Mouse (Mus musculus): ENCODE results near the gene Kmt2d. TPM values are rescaled to one million over a fixed set of nuclear protein-coding genes. Genes with fewer than 3 reads are reported as not detected.

The Kmt2d gene
- total RNA-seq, 2 experiments from 2014 or later: 89.3 to 106 TPM

DNA sequence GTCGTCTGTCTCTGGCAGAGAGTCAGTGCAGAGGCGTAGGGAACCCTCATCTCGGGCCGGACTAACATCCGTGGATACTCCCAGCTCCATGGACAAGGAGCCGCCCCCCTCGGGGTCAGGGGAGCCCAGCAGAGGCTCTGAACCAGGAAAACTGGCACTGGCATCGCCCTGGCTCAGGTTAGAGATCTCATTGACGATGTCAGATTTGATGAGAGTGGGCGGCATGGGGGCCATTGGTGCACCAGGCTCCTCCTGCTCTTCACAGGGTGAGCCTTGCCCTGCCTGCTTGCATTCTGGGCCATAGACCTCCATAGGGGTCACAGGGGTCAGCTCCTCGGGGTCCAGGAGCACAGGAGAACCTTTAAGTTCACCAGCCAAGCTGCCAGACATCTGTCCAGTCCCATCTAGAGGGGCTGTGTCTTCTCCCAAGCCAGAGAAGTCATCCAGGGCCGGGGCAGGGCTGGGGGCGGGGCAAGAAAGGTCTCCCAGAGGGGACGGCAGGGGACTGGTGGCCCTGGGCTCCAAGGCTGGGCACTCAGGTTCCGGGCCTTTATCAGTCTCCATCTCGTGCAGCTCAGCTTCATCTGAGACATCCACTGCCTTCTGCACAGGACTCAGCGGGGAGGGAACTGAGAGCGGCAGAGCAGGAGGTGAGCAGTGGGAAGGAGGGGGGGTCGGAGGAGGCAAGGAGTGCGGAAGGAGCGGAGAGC, 9.1 kb downstream of the Kmt2d start:
- DNase-seq (ENCODE audit: low spot score in 2 of 2): no peak
- Histone ChIP-seq H3K27ac (no peak overlapping the region), H3K4me3 (no peak overlapping the region)
- TF ChIP-seq CTCF (conservative IDR thresholded peaks at IDR 0.05): no peak

DNA sequence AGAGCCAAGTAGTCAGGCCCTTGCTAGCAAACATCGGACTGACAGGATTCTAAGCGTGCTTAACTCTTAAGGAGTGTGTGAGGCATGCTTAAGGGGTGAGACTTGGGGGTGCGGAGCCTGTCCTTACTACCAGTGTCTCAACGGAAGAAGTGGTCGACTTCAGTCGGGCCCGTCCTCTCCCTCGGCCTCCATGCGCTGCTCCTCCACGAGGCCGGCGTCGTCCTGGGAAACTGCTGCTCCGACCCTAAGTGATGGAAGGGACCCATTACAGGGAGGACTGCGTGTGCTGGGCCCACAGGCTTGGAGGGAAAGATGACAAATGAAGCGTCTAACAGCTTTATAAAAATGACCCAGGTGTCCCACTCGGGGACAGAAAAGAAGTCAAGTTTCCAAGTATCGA, 10.1 kb downstream of the Kmt2d start:
- Histone ChIP-seq H3K27ac (no peak overlapping the region), H3K4me3 (no peak overlapping the region)
- DNase-seq (ENCODE audit: low spot score in 2 of 2): no peak
- no peak for TF ChIP-seq CTCF (conservative IDR thresholded peaks at IDR 0.05)

DNA sequence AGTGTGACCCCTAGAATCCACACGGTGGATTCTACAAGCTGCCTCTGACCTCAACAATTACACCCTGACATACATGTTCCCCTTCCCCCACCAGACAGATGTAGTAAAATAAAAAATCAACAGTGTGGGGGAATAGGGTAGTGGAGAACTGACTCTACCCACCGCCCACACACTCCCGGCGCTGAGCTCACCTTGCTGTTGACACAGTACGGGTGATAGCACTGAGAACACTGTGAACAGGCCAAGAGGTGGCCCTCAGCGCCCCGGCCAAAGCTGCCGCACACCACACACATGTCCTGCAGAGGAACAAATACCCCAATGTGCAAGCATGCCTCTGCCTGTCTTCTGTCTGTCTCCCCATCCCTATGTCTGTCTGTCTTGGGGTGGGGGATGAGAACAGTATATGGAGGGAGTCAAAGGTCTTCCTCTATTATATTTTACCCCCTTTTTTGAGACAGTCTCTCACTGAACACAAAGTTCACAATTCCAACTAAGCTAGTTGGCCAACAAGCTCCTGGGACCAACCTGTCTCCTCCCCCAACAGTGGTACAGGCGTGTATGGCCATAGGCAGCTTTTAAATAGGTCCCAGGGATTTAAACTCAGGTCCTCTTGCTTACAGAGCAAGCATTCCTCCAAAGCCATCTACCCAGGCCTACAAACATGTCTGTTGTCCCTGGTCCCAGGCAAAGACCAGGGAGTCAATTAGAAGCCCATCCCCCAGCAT, 11.5 kb downstream of the Kmt2d start:
- H3K4me3 ChIP-seq: no peak overlapping the region
- no peak for DNase-seq (ENCODE audit: low spot score in 2 of 2)
- H3K27ac ChIP-seq: no peak overlapping the region
- TF ChIP-seq CTCF (conservative IDR thresholded peaks at IDR 0.05): no peak

DNA sequence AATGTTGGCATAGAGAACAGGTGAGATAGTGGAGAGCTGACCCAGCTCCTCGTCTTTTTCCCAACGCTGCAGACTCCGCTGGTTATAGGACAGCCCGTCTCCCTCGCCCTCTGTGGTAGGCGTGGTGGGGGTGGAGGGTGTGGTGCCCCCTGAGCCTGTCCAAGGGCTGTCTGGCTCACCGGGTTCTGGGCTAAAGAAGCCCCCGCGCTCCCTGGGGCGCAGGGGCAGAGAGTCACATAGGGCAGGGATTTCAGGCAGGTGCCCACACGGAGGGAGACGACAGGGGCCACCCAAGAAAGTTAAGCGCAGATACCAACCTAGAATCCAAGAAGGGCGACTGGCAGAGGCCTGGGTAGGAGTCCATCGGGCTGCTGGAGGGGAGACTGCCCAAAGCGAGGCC, 16.8 kb downstream of the Kmt2d start:
- no peak for DNase-seq (ENCODE audit: low spot score in 2 of 2)
- no peak overlapping the region for H3K4me3 ChIP-seq
- no peak for TF ChIP-seq CTCF (conservative IDR thresholded peaks at IDR 0.05)
- H3K27ac ChIP-seq: no peak overlapping the region

DNA sequence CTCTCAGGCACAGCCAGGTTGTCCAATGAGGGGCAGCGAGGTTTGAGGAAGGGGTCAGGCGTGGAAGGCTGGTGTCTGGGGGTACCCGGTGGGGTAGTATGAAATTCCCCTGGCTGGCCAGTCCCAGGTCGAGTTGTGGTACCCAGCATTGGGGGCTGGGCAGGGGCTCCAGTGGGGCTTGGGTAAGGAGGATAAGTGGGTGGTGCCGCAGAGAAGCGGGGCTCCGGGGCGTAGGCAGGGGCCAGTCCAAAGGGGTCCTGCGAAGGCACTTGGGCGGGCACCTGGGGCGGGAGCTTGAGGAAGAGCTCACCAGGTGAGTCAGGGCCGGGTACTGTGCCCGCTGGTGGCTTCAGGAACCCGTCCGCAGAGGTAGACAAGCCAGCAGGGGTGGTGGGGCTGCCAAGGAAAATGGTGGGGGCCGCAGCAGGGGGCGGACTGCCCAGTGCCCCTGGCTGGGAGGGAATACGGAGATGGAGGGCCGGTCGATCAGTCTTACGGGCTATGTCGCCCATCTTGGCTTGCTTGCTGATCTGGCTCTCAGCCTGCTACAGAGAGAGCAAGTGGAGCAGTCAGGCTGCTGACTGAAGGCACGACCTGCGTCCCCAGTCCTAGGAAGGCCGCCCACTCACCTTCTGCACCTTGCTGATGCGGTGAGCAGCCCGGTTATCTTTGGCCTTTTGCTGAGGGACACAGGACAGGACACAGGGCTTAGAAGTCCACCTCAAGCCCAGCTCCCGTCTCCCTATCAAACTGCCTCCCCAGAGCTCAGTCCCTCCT, 17.7 kb downstream of the Kmt2d start:
- no peak overlapping the region for H3K27ac ChIP-seq
- no peak for DNase-seq (ENCODE audit: low spot score in 2 of 2)
- no peak overlapping the region for H3K4me3 ChIP-seq
- no peak for TF ChIP-seq CTCF (conservative IDR thresholded peaks at IDR 0.05)

DNA sequence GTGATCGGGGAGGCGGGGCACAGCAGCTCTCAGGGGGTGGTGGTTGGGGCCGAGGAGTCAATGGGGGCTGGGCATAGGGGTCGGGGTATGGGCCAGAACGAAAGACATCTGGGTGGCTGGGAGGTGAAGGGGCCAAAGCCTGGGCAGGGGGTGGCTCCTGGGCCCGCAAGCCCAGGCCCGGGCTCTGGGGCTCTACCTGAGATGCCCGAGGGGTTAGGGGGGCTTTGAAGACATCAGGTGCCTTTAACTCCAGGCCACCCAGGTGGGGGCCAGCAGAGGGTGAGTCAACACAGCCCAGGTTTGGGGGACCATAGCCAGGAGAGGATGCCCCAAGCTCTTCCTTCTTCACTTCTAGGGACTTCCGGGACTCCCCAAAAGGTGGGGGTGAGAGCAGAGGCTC, 18.3 kb downstream of the Kmt2d start:
- H3K4me3 ChIP-seq: no peak overlapping the region
- no peak for TF ChIP-seq CTCF (conservative IDR thresholded peaks at IDR 0.05)
- no peak overlapping the region for H3K27ac ChIP-seq
- DNase-seq (ENCODE audit: low spot score in 2 of 2): no peak

DNA sequence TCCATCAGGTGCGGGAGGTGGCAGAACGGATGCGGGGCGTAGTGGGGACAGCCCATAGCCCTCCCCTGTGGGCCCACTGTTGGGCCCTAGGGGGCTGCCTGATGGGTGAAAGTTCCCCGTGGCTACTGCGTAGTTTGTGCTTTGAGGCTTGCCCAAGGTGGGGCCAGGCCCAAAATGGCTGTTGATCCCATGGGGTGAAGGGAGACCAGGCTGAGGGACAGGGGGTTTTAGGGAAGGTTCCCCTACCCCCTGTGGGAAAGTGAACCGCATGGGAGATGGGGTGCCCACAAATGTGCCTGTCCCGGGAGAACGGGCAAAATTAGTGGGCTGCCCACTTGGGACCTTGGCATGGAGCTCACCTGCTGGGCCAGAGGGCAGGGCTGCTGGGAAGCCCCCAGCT, 18.9 kb downstream of the Kmt2d start:
- no peak for TF ChIP-seq CTCF (conservative IDR thresholded peaks at IDR 0.05)
- DNase-seq (ENCODE audit: low spot score in 2 of 2): no peak
- no peak overlapping the region for H3K4me3 ChIP-seq

DNA sequence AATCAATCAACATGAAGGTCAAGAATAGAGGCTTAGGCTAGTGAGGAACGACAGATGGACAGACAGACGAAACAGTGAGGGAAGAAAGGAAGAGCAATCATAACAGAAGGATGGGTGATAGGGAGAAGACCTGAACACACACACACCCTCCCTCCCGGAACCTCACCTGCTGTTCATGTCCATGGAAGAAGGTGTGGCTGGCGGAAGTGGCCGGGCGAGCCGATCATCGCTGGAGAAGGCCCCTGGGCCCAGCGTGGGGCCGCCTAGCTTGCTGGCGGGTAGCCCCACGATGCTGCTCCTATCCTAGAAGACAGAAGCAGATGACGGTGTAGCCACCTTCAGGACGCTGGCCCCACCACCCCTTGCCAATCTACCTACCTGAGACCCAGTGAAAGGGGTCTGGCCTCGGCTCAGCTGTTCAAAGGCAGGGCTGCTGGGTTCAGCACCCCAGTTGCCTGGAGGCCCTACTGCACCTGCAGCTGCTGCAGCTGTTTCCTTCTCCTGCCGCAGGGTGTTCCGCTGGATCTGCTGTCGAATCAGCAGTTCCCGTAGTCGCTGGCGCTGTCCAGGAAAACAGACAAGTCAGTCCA, 19.7 kb downstream of the Kmt2d start:
- no peak for TF ChIP-seq CTCF (conservative IDR thresholded peaks at IDR 0.05)
- DNase-seq (ENCODE audit: low spot score in 2 of 2): no peak

More for the DNA sequence above, 18.9 kb downstream of the Kmt2d start:
- no peak overlapping the region for H3K27ac ChIP-seq

DNA sequence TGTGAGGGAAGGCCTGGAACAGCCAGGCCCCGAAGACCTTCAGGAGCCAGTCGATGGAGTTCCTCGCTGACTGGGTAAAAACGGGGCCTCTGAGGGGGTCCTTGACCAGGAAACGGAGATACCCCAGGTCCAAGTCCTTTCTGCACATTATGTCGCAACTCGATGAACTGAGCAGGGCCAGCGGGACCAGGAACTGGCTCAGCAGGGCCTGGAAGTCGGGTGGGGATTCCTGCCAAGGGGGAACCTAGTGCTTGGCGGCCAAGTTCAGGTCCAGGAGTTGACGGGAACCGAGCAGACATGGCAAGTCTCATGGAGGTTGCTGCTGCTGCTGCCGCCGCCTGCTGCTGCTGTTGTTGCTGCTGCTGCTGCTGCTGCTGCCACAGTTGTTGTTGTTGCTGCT, 20.3 kb downstream of the Kmt2d start:
- H3K27ac ChIP-seq: no peak overlapping the region
- no peak for TF ChIP-seq CTCF (conservative IDR thresholded peaks at IDR 0.05)
- no peak for DNase-seq (ENCODE audit: low spot score in 2 of 2)
- H3K4me3 ChIP-seq: no peak overlapping the region

More for the DNA sequence above, 19.7 kb downstream of the Kmt2d start:
- Histone ChIP-seq H3K4me3 (no peak overlapping the region), H3K27ac (no peak overlapping the region)

DNA sequence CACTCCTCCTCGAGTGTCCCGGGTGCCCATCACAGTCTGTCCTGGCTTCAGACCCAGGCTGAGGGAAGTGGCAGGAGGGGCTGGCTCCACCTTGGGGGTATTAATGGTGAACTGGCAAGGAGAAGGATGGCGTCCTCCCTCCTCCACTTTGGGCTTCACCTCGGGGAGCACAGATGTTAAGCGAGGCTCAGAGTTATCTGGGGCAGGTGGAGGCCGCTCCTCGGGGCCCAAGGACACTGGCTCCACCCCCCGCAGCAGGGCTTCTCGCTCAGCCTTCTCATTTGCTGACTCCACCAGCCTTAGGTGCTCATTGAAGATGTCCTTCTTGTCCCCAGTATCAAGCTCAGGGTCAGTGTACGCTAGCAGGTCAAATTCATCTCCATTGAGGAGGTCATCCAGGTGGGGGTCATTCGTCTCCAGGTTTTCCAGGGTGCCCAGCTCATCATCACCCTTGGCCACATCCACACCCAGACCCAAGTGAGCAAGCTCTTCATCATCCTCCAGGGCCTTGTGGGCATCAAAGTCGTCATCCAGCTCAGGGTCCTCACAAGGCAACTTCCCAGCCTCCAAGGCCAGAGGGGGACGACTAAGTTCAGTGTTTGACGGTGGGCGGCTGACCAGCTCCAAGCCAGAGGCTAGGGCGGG, 20.9 kb downstream of the Kmt2d start:
- no peak for DNase-seq (ENCODE audit: low spot score in 2 of 2)
- H3K27ac ChIP-seq: no peak overlapping the region
- no peak overlapping the region for H3K4me3 ChIP-seq
- no peak for TF ChIP-seq CTCF (conservative IDR thresholded peaks at IDR 0.05)

DNA sequence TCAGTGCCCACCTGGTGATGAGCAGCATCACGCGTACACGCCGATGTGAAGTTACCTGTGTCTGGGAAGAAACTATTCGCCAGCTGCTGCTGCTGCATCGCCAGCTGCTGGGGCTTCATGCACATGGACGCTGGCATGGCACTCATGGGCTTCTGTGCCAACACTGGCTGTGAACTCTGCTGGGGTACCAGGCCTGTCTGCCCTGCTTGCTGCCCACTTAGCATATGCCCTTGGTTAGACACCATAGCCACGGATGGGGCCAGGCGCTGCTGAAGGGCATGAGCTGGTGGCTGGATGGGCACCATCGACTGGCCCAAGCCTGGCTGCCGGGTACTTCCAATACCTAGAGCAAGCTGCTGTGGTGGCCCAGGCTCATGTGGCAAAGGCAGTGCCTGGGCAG, 21.8 kb downstream of the Kmt2d start:
- no peak for TF ChIP-seq CTCF (conservative IDR thresholded peaks at IDR 0.05)

DNA sequence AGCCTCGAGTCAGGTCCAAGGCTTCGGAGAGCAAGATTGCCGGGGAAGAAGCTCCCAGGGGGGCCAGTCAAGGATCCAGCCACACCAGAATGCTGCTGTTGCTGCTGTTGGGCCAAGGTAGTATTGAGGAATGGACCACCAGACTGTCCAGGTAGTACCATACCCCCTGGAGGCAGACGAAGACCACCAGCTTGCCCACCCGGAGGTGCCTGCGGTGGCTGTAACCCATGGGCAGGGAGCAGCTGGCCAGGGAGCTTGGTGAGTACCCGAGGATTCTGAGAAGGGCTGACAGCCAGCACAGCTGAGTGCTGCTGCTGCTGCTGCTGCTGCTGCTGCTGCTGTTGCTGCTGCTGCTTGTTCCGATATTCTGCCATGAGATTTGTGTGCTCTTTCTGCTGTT, 24.9 kb downstream of the Kmt2d start:
- TF ChIP-seq CTCF (conservative IDR thresholded peaks at IDR 0.05): no peak
- Histone ChIP-seq H3K27ac (no peak overlapping the region), H3K4me3 (no peak overlapping the region)
- no peak for DNase-seq (ENCODE audit: low spot score in 2 of 2)

More for the DNA sequence above, 21.8 kb downstream of the Kmt2d start:
- Histone ChIP-seq H3K27ac (no peak overlapping the region), H3K4me3 (no peak overlapping the region)
- no peak for DNase-seq (ENCODE audit: low spot score in 2 of 2)

All from layer of hippocampus, adult 2 months (tissue).